Mouse (Mus musculus) spleen, adult 12 weeks (tissue): ENCODE data around the gene Tfeb.

Experiments used
- DNase-seq: peaks from one replicate; pipeline ENCODE4 v3.0.0; 2022; ENCODE audit warnings: low spot score

Tfeb gene

DNA sequence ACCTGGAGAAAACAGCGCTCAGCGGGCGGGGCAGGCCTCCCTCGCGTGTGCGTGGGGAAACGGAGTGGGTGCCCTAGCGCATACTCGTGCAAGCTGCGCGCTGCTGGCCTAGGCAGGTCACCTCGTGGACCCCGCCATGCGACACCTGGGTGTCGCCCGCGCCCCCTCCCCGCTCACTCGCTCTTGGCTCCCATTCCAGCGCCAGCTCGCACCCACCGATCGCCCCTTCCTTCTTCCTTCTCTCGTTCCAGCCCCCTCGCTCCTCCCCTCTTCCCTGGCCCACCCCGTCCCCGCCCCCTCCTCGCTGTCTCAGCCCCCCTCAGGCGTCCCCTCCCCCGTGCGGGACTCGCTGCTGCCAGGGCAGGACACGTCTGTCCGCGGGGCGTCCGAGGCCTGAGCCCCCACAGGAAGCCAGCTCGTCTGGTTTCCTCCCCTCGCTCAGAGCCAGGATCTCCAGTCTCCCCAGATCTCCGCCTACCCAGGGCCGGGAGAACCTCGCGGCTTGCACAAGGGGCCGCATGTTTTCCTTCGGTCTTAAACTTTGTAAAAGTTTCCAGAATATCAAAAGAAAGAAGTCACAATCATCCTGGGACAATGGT is 96.3 kb downstream of the Tfeb start:
- no peak for DNase-seq

- DNase-seq = no peak
Observed at GRCm38 (mm10) chr17:47833628-47834481, 97.0 kb downstream of the Tfeb start.

- DNase-seq = no peak
Observed at GRCm38 (mm10) chr17:47834482-47834767, 97.6 kb downstream of the Tfeb start, which contains the start of gene Mdfi. Gene Mdfi, minus strand, starts transcription at chr17:47834691.

GRCm38 (mm10) chr17:47837808-47838207 is 101.0 kb downstream of the Tfeb start:
- no peak for DNase-seq

DNA sequence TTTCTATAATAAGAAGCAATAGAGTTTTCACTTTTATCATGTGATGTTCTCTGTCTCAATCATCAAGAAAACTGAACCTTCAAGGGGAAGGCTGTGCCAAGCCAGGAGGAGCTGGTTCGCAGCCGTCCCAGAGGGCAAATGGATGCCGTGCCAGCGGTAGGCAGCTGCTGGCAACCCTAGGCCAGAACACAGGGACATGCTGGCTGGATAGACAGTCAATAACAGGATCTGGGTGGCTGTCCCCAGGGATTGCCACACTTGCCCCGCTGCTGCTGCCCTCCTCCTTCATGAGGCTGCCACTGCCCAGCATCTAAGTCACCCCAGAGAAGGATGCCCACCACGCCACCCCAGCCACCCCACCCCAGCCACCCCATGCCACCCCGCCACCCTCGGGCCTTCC is 104.7 kb downstream of the Tfeb start:
- DNase-seq = no peak
